Mouse (Mus musculus): ENCODE measurements around the gene Dgkz. TPM values are rescaled to one million over a fixed set of nuclear protein-coding genes. Genes with fewer than 3 reads are reported as not detected.

Gene Dgkz
- polyA plus RNA-seq, 1 experiment from 2014 or later, result 52.1 TPM

- peaks cover 13% of the 10 kb centered on the region for H3K36me3 ChIP-seq (ENCODE audit: insufficient read depth, low read length)
- H3K9me3 ChIP-seq (ENCODE audit: low read length), result no peaks in the 10 kb centered on the region
- no peaks in the 10 kb centered on the region for H3K27me3 ChIP-seq (ENCODE audit: insufficient read depth, low read length)
- H3K4me3 ChIP-seq (ENCODE audit: low read length), result peak overlapping the region; percentile 82
- H3K27ac ChIP-seq (ENCODE audit: low read length), result peak overlapping the region; percentile 89
- H3K4me1 ChIP-seq (ENCODE audit: insufficient read depth, low read length), result peaks cover 40% of the 10 kb centered on the region
- ATAC-seq (ENCODE audit: low FRiP score, low TSS enrichment), result peak; percentile 75
- peak overlapping the region; percentile 89 for H3K9ac ChIP-seq (replicated peaks; ENCODE audit: low read length)
- H3K4me2 ChIP-seq (replicated peaks; ENCODE audit: low read depth, low read length), result peak overlapping the region; percentile 77
- 5% methylated on average over 46 of the region's 50 CpGs for WGBS
These were observed 44.1 kb downstream of the Dgkz start for GRCm38 (mm10) chr2:91931328-91932159.

DNA sequence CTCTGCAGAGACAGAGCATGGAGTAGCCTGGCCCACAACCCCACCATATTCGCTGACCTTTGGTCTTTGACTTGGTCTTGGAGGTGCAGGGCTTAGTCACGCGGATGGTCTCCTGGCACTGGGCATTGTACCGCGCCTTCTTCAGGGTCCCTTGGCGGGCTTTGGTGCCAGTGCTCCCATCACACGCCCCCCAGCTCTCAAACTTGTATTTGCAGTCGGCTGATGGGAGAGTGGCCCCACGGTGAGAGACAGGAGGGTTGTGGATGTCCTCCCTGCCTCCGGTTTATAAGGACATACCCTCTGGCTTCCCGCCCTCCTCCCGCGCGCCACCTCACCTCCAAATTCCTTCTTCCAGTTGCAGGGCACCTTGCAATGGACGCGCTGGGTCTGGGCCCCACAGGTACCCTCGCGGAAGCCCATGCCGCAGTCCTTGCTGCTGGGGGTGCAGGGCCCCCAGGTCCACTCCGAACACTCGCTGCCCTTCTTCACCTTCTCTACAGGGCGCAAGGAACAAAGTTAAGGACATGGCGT, 44.8 kb downstream of the Dgkz start:
- H3K27ac ChIP-seq (ENCODE audit: low read length), result peak overlapping the region; percentile 89
- H3K4me1 ChIP-seq (ENCODE audit: insufficient read depth, low read length), result peaks cover 40% of the 10 kb centered on the region
- no peaks in the 10 kb centered on the region for H3K27me3 ChIP-seq (ENCODE audit: insufficient read depth, low read length)
- H3K4me3 ChIP-seq (ENCODE audit: low read length), result peak overlapping the region; percentile 82
- H3K36me3 ChIP-seq (ENCODE audit: insufficient read depth, low read length), result peaks cover 6% of the 10 kb centered on the region; the same call in 1 of the 2 replicates
- peak overlapping the region; percentile 89 for H3K9ac ChIP-seq (replicated peaks; ENCODE audit: low read length)
- H3K4me2 ChIP-seq (replicated peaks; ENCODE audit: low read depth, low read length), result peak overlapping the region; percentile 77
- 7% methylated on average over 23 of the region's 23 CpGs for WGBS
- ATAC-seq (ENCODE audit: low FRiP score, low TSS enrichment), result no peak
- H3K9me3 ChIP-seq (ENCODE audit: low read length), result no peaks in the 10 kb centered on the region

DNA sequence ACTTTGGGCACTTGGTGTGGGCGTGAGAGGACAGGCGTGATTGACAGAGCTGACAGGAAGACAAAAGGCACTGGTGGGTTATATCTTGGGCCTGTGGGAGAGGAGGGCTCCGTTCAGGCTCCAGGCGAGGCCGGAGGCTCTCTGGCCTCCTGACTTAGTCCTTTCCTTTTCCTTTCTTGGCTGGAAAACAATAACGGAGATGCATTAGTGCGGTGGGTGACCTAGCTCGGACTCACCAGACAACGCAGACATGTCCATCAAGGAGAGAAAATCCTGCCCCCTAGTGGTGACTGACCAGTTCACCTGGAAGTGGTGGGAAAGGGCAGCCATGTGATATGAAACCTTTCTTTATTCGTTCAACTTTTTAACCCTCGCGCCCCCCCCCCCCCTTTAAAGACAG, 45.7 kb downstream of the Dgkz start:
- H3K4me2 ChIP-seq (replicated peaks; ENCODE audit: low read depth, low read length), result peak overlapping the region; percentile 77
- no peaks in the 10 kb centered on the region for H3K9me3 ChIP-seq (ENCODE audit: low read length)
- peak overlapping the region; percentile 82 for H3K4me3 ChIP-seq (ENCODE audit: low read length)
- no peak overlapping the region for H3K27ac ChIP-seq (ENCODE audit: low read length)
- H3K9ac ChIP-seq (replicated peaks; ENCODE audit: low read length), result peak overlapping the region; percentile 89
- H3K36me3 ChIP-seq (ENCODE audit: insufficient read depth, low read length), result peaks cover 3% of the 10 kb centered on the region; the same call in 1 of the 2 replicates
- peaks cover 40% of the 10 kb centered on the region for H3K4me1 ChIP-seq (ENCODE audit: insufficient read depth, low read length)
- WGBS, result 11% methylated on average over 12 of the region's 12 CpGs
- ATAC-seq (ENCODE audit: low FRiP score, low TSS enrichment), result no peak
- no peaks in the 10 kb centered on the region; the same call in 1 of the 2 replicates for H3K27me3 ChIP-seq (ENCODE audit: insufficient read depth, low read length)

DNA sequence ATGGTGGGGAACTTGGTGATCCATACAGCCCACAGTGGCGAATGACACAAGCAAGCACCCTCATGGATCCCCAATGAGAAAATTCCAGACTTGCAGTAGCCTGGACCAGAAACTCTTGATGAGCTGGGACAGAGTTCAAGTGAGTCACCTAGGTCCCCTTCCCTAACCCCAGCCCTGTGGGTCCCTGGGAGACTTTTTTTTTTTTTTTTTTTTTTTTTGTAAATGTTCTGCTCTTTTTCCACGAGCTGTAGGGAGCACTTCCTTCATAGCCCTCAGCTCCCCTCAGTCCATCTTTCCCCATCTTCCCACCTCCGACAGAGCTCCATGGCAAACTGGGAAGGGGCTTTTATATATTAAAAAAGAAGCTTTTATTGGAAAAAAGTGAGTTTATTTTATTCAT, 46.2 kb downstream of the Dgkz start:
- H3K36me3 ChIP-seq (ENCODE audit: insufficient read depth, low read length), result 0 out of 2 replicates have a peak, but pooled peaks cover 3% of the 10 kb centered on the region
- 57% methylated on average over 3 of the region's 3 CpGs for WGBS
- H3K4me2 ChIP-seq (replicated peaks; ENCODE audit: low read depth, low read length), result peak overlapping the region; percentile 77
- H3K9me3 ChIP-seq (ENCODE audit: low read length), result no peaks in the 10 kb centered on the region
- no peak for ATAC-seq (ENCODE audit: low FRiP score, low TSS enrichment)
- no peak overlapping the region; the same call in 1 of the 2 replicates for H3K9ac ChIP-seq (replicated peaks; ENCODE audit: low read length)
- H3K4me1 ChIP-seq (ENCODE audit: insufficient read depth, low read length), result peaks cover 38% of the 10 kb centered on the region
- H3K27me3 ChIP-seq (ENCODE audit: insufficient read depth, low read length), result peaks cover 3% of the 10 kb centered on the region; the same call in 1 of the 2 replicates
- H3K27ac ChIP-seq (ENCODE audit: low read length), result no peak overlapping the region
- H3K4me3 ChIP-seq (ENCODE audit: low read length), result peak overlapping the region; percentile 82

GRCm38 (mm10) chr2:91928534-91929350, 46.9 kb downstream of the Dgkz start:
- Histone ChIP-seq H3K9me3 (ENCODE audit: low read length) (no peaks in the 10 kb centered on the region), H3K36me3 (ENCODE audit: insufficient read depth, low read length) (no peaks in the 10 kb centered on the region), H3K9ac (replicated peaks; ENCODE audit: low read length) (no peak overlapping the region), H3K27ac (ENCODE audit: low read length) (no peak overlapping the region), H3K4me2 (replicated peaks; ENCODE audit: low read depth, low read length) (no peak overlapping the region), H3K4me1 (ENCODE audit: insufficient read depth, low read length) (peaks cover 35% of the 10 kb centered on the region), H3K4me3 (ENCODE audit: low read length) (no peak overlapping the region), H3K27me3 (ENCODE audit: insufficient read depth, low read length) (peaks cover 9% of the 10 kb centered on the region)
- no peak for ATAC-seq (ENCODE audit: low FRiP score, low TSS enrichment)
- 72% methylated on average over 23 of the region's 23 CpGs for WGBS

GRCm38 (mm10) chr2:91927826-91928533, 47.7 kb downstream of the Dgkz start:
- H3K4me1 ChIP-seq (ENCODE audit: insufficient read depth, low read length), result peaks cover 35% of the 10 kb centered on the region
- H3K4me2 ChIP-seq (replicated peaks; ENCODE audit: low read depth, low read length), result peak overlapping the region; percentile 17
- H3K9me3 ChIP-seq (ENCODE audit: low read length), result no peaks in the 10 kb centered on the region
- 44% methylated on average over 34 of the region's 34 CpGs for WGBS
- no peak overlapping the region for H3K27ac ChIP-seq (ENCODE audit: low read length)
- H3K36me3 ChIP-seq (ENCODE audit: insufficient read depth, low read length), result no peaks in the 10 kb centered on the region
- ATAC-seq (ENCODE audit: low FRiP score, low TSS enrichment), result no peak
- H3K9ac ChIP-seq (replicated peaks; ENCODE audit: low read length), result no peak overlapping the region
- H3K27me3 ChIP-seq (ENCODE audit: insufficient read depth, low read length), result peaks cover 17% of the 10 kb centered on the region
- H3K4me3 ChIP-seq (ENCODE audit: low read length), result no peak overlapping the region

GRCm38 (mm10) chr2:91926949-91927348, 48.7 kb downstream of the Dgkz start, which contains the start of gene Chrm4:
TSS of gene Chrm4 (plus strand) at chr2:91927249.
- no peak within 1 kb of the TSS for H3K4me3 ChIP-seq (ENCODE audit: low read length)
- peak within 1 kb of the TSS; percentile 17 for H3K4me2 ChIP-seq (replicated peaks; ENCODE audit: low read depth, low read length)

DNA sequence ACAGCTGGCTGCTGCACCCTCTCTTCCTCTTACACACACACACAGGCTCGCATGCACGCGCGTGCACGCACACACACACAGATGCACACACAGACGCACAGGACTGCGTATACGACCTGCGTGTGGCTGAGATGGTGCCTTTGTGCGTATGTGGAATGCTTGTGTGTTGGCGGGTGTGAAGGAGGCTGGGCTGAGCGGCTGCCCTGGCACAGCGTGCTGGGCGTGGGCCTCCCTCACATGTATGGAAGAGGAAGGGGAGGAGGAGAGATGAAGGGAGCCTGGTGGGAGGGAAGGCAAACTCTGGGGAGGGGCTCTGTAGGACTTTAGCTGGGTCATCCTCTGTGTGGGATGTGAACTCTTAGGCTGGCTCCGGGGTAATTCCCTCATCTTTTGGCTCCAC, 50.2 kb downstream of the Dgkz start:
- no peak overlapping the region for H3K4me3 ChIP-seq (ENCODE audit: low read length)
- H3K9me3 ChIP-seq (ENCODE audit: low read length), result no peaks in the 10 kb centered on the region
- H3K4me1 ChIP-seq (ENCODE audit: insufficient read depth, low read length), result peaks cover 37% of the 10 kb centered on the region
- no peaks in the 10 kb centered on the region for H3K36me3 ChIP-seq (ENCODE audit: insufficient read depth, low read length)
- no peak overlapping the region for H3K4me2 ChIP-seq (replicated peaks; ENCODE audit: low read depth, low read length)
- H3K27ac ChIP-seq (ENCODE audit: low read length), result no peak overlapping the region
- 83% methylated on average over 15 of the region's 15 CpGs for WGBS
- no peak for ATAC-seq (ENCODE audit: low FRiP score, low TSS enrichment)
- H3K9ac ChIP-seq (replicated peaks; ENCODE audit: low read length), result no peak overlapping the region
- H3K27me3 ChIP-seq (ENCODE audit: insufficient read depth, low read length), result peaks cover 42% of the 10 kb centered on the region

More at GRCm38 (mm10) chr2:91926949-91927348, 48.7 kb downstream of the Dgkz start, which contains the start of gene Chrm4:
- peaks cover 27% of the 10 kb centered on the region for H3K27me3 ChIP-seq (ENCODE audit: insufficient read depth, low read length)
- no peak within 1 kb of the TSS for H3K9ac ChIP-seq (replicated peaks; ENCODE audit: low read length)
- no peaks in the 10 kb centered on the region for H3K36me3 ChIP-seq (ENCODE audit: insufficient read depth, low read length)
- H3K27ac ChIP-seq (ENCODE audit: low read length), result no peak within 1 kb of the TSS
- peaks cover 34% of the 10 kb centered on the region for H3K4me1 ChIP-seq (ENCODE audit: insufficient read depth, low read length)
- no peak for ATAC-seq (ENCODE audit: low FRiP score, low TSS enrichment)
- H3K9me3 ChIP-seq (ENCODE audit: low read length), result no peaks in the 10 kb centered on the region
- 76% methylated on average over 3 of the region's 3 CpGs for WGBS

- WGBS, result 75% methylated on average over 1 of the region's 1 CpGs
- Histone ChIP-seq H3K36me3 (ENCODE audit: insufficient read depth, low read length) (no peaks in the 10 kb centered on the region), H3K27me3 (ENCODE audit: insufficient read depth, low read length) (peaks cover 42% of the 10 kb centered on the region), H3K4me3 (ENCODE audit: low read length) (no peak overlapping the region), H3K9me3 (ENCODE audit: low read length) (no peaks in the 10 kb centered on the region), H3K27ac (ENCODE audit: low read length) (no peak overlapping the region), H3K4me1 (ENCODE audit: insufficient read depth, low read length) (peaks cover 31% of the 10 kb centered on the region), H3K9ac (replicated peaks; ENCODE audit: low read length) (no peak overlapping the region), H3K4me2 (replicated peaks; ENCODE audit: low read depth, low read length) (no peak overlapping the region)
- ATAC-seq (ENCODE audit: low FRiP score, low TSS enrichment), result no peak
These were observed 50.9 kb downstream of the Dgkz start for GRCm38 (mm10) chr2:91924726-91925125.
